Mouse (Mus musculus) C2C12 (cell line): ENCODE measurements around the gene Gm36028. TPM values are rescaled to one million over a fixed set of nuclear protein-coding genes. Genes with fewer than 3 reads are reported as not detected.

Experiments
- H3K27me3 ChIP-seq: one replicate; pipeline ENCODE4 v1.6.1; 2011; ENCODE audit not compliant: control insufficient read depth, insufficient read depth, insufficient read length
- H3K36me3 ChIP-seq: one replicate; pipeline ENCODE4 v1.6.1; 2011; ENCODE audit not compliant: control insufficient read depth, insufficient read depth
- H3K4me3 ChIP-seq: one replicate; pipeline ENCODE4 v1.5.1; 2011; ENCODE audit warnings: mild to moderate bottlenecking, control low read depth; ENCODE audit not compliant: poor library complexity, insufficient read depth, severe bottlenecking
- H3K79me2 ChIP-seq: one replicate; pipeline ENCODE4 v1.6.1; 2011; ENCODE audit not compliant: control insufficient read depth, insufficient read depth
- H3K79me3 ChIP-seq: one replicate; pipeline ENCODE4 v1.6.1; 2011; ENCODE audit warnings: low read depth, control low read depth
- H3ac ChIP-seq: one replicate; pipeline ENCODE3; 2011; ENCODE audit warnings: low read depth; ENCODE audit not compliant: control insufficient read depth, insufficient read length
- CEBPB ChIP-seq: IDR thresholded peaks from one replicate; pipeline ENCODE4 v1.6.1; 2011; ENCODE audit warnings: low read depth, mild to moderate bottlenecking, control low read depth, moderate library complexity
- CTCF ChIP-seq: IDR thresholded peaks from one replicate; pipeline ENCODE4 v1.5.1; 2011; ENCODE audit not compliant: control insufficient read depth, insufficient read depth, insufficient read length
- FOSL1 ChIP-seq: IDR thresholded peaks from one replicate; pipeline ENCODE4 v1.8.0; 2011; ENCODE audit warnings: mild to moderate bottlenecking, low read length; ENCODE audit not compliant: poor library complexity, insufficient read depth, severe bottlenecking
- MAX ChIP-seq: IDR thresholded peaks from one replicate; pipeline ENCODE4 v1.6.1; 2011; ENCODE audit warnings: mild to moderate bottlenecking, control low read depth
- MYOD1 ChIP-seq: IDR thresholded peaks from one replicate; pipeline ENCODE4 v1.6.1; 2011; ENCODE audit warnings: low read depth; ENCODE audit not compliant: control insufficient read depth, insufficient read length
- MYOG ChIP-seq: IDR thresholded peaks from one replicate; pipeline ENCODE4 v1.6.1; 2011; ENCODE audit not compliant: control insufficient read depth, insufficient read length; ENCODE audit errors: extremely low read depth
- USF1 ChIP-seq: IDR thresholded peaks from one replicate; pipeline ENCODE4 v1.6.1; 2011; ENCODE audit warnings: low read depth, mild to moderate bottlenecking, control low read depth, moderate library complexity
- polyA plus RNA-seq: library from polyadenylated mRNA; unstranded; fragments of >200 nt; fragmentation: generic; extraction: Trizol; gene quantifications from one replicate; pipeline ENCODE4 v1.2.1, GENCODE M21; 2012; ENCODE audit warnings: missing spikeins

The Gm36028 gene
- polyA plus RNA-seq, 1 experiment, result 0.04 TPM

GRCm38 (mm10) chr16:37845202-37845925 lies 15.6 kb downstream of the Gm36028 start:
- H3K4me3 ChIP-seq, result no peak overlapping the region
- no peaks in the 10 kb centered on the region for H3K79me2 ChIP-seq
- H3K79me3 ChIP-seq, result no peaks in the 10 kb centered on the region
- TF ChIP-seq MYOD1, result no peak
- no peak for TF ChIP-seq MYOG
- TF ChIP-seq USF1, result no peak
- no peak for TF ChIP-seq CEBPB
- TF ChIP-seq MAX, result no peak
- no peak for TF ChIP-seq FOSL1
- TF ChIP-seq CTCF, result no peak
- H3K27me3 ChIP-seq, result no peaks in the 10 kb centered on the region
- no peak overlapping the region for H3ac ChIP-seq
- no peaks in the 10 kb centered on the region for H3K36me3 ChIP-seq

- TF ChIP-seq CTCF (no peak), MAX (no peak), CEBPB (peak; percentile 62), MYOG (no peak), USF1 (no peak)
- H3K79me3 ChIP-seq, result no peaks in the 10 kb centered on the region
- H3K79me2 ChIP-seq, result no peaks in the 10 kb centered on the region
- H3K4me3 ChIP-seq, result no peak overlapping the region
- H3ac ChIP-seq, result no peak overlapping the region
- H3K36me3 ChIP-seq, result no peaks in the 10 kb centered on the region
- H3K27me3 ChIP-seq, result no peaks in the 10 kb centered on the region
Observed at GRCm38 (mm10) chr16:37843740-37844139, 17.2 kb downstream of the Gm36028 start.

GRCm38 (mm10) chr16:37842439-37842838 lies 18.5 kb downstream of the Gm36028 start:
- Histone ChIP-seq H3K79me3 (no peaks in the 10 kb centered on the region), H3K4me3 (no peak overlapping the region), H3K79me2 (no peaks in the 10 kb centered on the region), H3ac (no peak overlapping the region), H3K27me3 (no peaks in the 10 kb centered on the region), H3K36me3 (no peaks in the 10 kb centered on the region)
- TF ChIP-seq MYOD1 (no peak), MAX (no peak), CTCF (no peak), MYOG (no peak), CEBPB (no peak), USF1 (no peak), FOSL1 (no peak)

- TF ChIP-seq CTCF (no peak), MYOG (no peak), MYOD1 (no peak), MAX (no peak), FOSL1 (no peak), CEBPB (no peak), USF1 (no peak)
- Histone ChIP-seq H3K79me3 (no peaks in the 10 kb centered on the region), H3K4me3 (no peak overlapping the region), H3K79me2 (no peaks in the 10 kb centered on the region), H3K36me3 (peaks cover 20% of the 10 kb centered on the region), H3K27me3 (no peaks in the 10 kb centered on the region), H3ac (no peak overlapping the region)
Observed at GRCm38 (mm10) chr16:37837571-37837970, 23.4 kb downstream of the Gm36028 start.

GRCm38 (mm10) chr16:37831041-37831440 lies 29.9 kb downstream of the Gm36028 start:
- no peaks in the 10 kb centered on the region for H3K79me2 ChIP-seq
- no peaks in the 10 kb centered on the region for H3K27me3 ChIP-seq
- H3ac ChIP-seq, result no peak overlapping the region
- TF ChIP-seq USF1 (no peak), MYOD1 (no peak), MYOG (no peak), CTCF (no peak), CEBPB (no peak), MAX (no peak), FOSL1 (no peak)
- no peaks in the 10 kb centered on the region for H3K79me3 ChIP-seq
- no peak overlapping the region for H3K4me3 ChIP-seq
- H3K36me3 ChIP-seq, result peaks cover 83% of the 10 kb centered on the region

- Histone ChIP-seq H3K79me2 (no peaks in the 10 kb centered on the region), H3K4me3 (no peak overlapping the region), H3K36me3 (peaks cover 98% of the 10 kb centered on the region), H3K79me3 (no peaks in the 10 kb centered on the region), H3K27me3 (no peaks in the 10 kb centered on the region), H3ac (no peak overlapping the region)
- no peak for TF ChIP-seq FOSL1
- TF ChIP-seq MYOG, result no peak
- TF ChIP-seq CEBPB, result no peak
- TF ChIP-seq MYOD1, result no peak
- no peak for TF ChIP-seq USF1
- no peak for TF ChIP-seq MAX
- no peak for TF ChIP-seq CTCF
Observed at GRCm38 (mm10) chr16:37826286-37826685, 34.7 kb downstream of the Gm36028 start.
